8 mouse cellular contexts compared by ENCODE assay signal in genomic region chr2:33130141-33130525, GRCm38 (mm10). TPM values are rescaled to one million over a fixed set of nuclear protein-coding genes. Genes with fewer than 3 reads are reported as not detected.
DNase-seq lines count a peak whose midpoint lies in the region; ATAC-seq and TF ChIP-seq lines count a peak whose summit lies in the region.

No protein-coding gene starts in this region.

- peak overlapping the region; percentile 73 for H3K4me3 ChIP-seq in lung, adult 2 months (replicated peaks; ENCODE audit: extremely low read depth, low read depth, low read length)
- peak overlapping the region; percentile 71 for H3K4me3 ChIP-seq in hindbrain, embryonic 13.5 days
- peak overlapping the region; percentile 82 for H3K4me3 ChIP-seq in midbrain, embryonic 15.5 days

- H3K9me3 ChIP-seq in hindbrain, embryonic 13.5 days, result no peaks in the 10 kb centered on the region
- H3K9me3 ChIP-seq in midbrain, embryonic 15.5 days, result no peaks in the 10 kb centered on the region

- no peak for TF ChIP-seq CTCF in lung, adult 2 months (IDR thresholded peaks at IDR 0.05; ENCODE audit: insufficient read depth, low read length)

- H3K9ac ChIP-seq in hindbrain, embryonic 13.5 days, result peak overlapping the region; percentile 83
- H3K9ac ChIP-seq in midbrain, embryonic 15.5 days, result peak overlapping the region; percentile 63

- H3K4me2 ChIP-seq in hindbrain, embryonic 13.5 days, result peak overlapping the region; percentile 99
- H3K4me2 ChIP-seq in midbrain, embryonic 15.5 days, result peak overlapping the region; percentile 99

- H3K27me3 ChIP-seq in hindbrain, embryonic 13.5 days, result peaks cover 23% of the 10 kb centered on the region
- H3K27me3 ChIP-seq in midbrain, embryonic 15.5 days (replicated peaks), result 0 out of 2 replicates have a peak, but pooled peaks cover 3% of the 10 kb centered on the region

- WGBS in lung, adult 2 months, result under 1% methylated on average over 33 of the region's 33 CpGs
- under 1% methylated on average over 33 of the region's 33 CpGs for WGBS in hindbrain, embryonic 13.5 days
- WGBS in midbrain, embryonic 15.5 days, result under 1% methylated on average over 33 of the region's 33 CpGs

- H3K36me3 ChIP-seq in hindbrain, embryonic 13.5 days, result no peaks in the 10 kb centered on the region
- no peaks in the 10 kb centered on the region for H3K36me3 ChIP-seq in midbrain, embryonic 15.5 days (replicated peaks)

- H3K27ac ChIP-seq in hindbrain, embryonic 13.5 days, result peak overlapping the region; percentile 52; the same call in 1 of the 2 replicates
- peak overlapping the region; percentile 66 for H3K27ac ChIP-seq in midbrain, embryonic 15.5 days

- intact Hi-C loops in left cerebral cortex, postnatal 36 days (cut with DNase I), result loop anchor here (5.0 kb wide), 1 partner anchor 138 kb away; no protein-coding TSS in a partner anchor

- no peak for DNase-seq in lung, adult 2 months
- no peak for DNase-seq in lung, postnatal 4 days
- DNase-seq in cerebellum, adult 9-10 months, result peak; percentile 82
- no peak for DNase-seq in c-Kit-positive CD71-positive TER-119-positive erythroid progenitor cells, embryonic 14.5 days (ENCODE audit: low spot score)
- no peak for DNase-seq in adipocyte (ENCODE audit: low spot score)
- DNase-seq in left cerebral cortex, postnatal 36 days (ENCODE audit: low spot score in 2 of 2), result no peak

- ATAC-seq in hindbrain, embryonic 13.5 days (ENCODE audit: low FRiP score), result peak; percentile 43
- ATAC-seq in midbrain, embryonic 15.5 days (replicated peaks), result peak; percentile 24

- peaks cover 7% of the 10 kb centered on the region; the same call in 1 of the 2 replicates for H3K4me1 ChIP-seq in lung, adult 2 months (ENCODE audit: control insufficient read depth, insufficient read depth, low read length)
- H3K4me1 ChIP-seq in hindbrain, embryonic 13.5 days (replicated peaks), result peaks cover 33% of the 10 kb centered on the region
- H3K4me1 ChIP-seq in midbrain, embryonic 15.5 days, result peaks cover 22% of the 10 kb centered on the region

- TF ChIP-seq POLR2A in lung, adult 2 months (IDR thresholded peaks at IDR 0.05; ENCODE audit: borderline replicate concordance, extremely low read depth, low read depth, low read length), result no peak

RNA-seq across cellular contexts. Expression of gene Garnl3, which starts 1.3 kb away (rescaled TPM):
- 12.0 and 17.2 TPM in 2 replicates for polyA plus RNA-seq in lung, adult 2 months (2012; rRNA removed)
- polyA plus RNA-seq in hindbrain, embryonic 13.5 days (2015; fragmentation: Nextera tagmentation; extraction: Ambion mirVana), result 36.6 and 39.4 TPM in 2 replicates
- 53.2 and 61.1 TPM in 2 replicates for polyA plus RNA-seq in midbrain, embryonic 15.5 days (2015; fragmentation: Nextera tagmentation; extraction: Ambion mirVana)
- 100 to 1,000 TPM; 104 to 129 TPM for total RNA-seq in left cerebral cortex, postnatal 36 days (2021)
